Mouse (Mus musculus) thymus, adult 2 months (tissue): ENCODE measurements at regions not wholly inside any gene's neighbourhood (a gene's known extent, or its start where the extent isn't known, plus 50 kb on each side); places are given as distances from the start of the nearest gene placed in this dataset.

Source experiments
- CTCF ChIP-seq: fragments of 200-500 bp; IDR thresholded peaks from 2 replicates; pipeline ENCODE4 v1.5.1; 2012; ENCODE audit warnings: mild to moderate bottlenecking, control low read depth, low read length, moderate library complexity, borderline replicate concordance; ENCODE audit not compliant: control insufficient read depth, poor library complexity, insufficient read depth; ENCODE audit errors: extremely low read depth
- POLR2A ChIP-seq: fragments of 200-500 bp; IDR thresholded peaks from 2 replicates; pipeline ENCODE4 v1.6.1; 2012; ENCODE audit warnings: mild to moderate bottlenecking, low read length, control low read depth, moderate library complexity; ENCODE audit not compliant: control insufficient read depth, poor library complexity, insufficient read depth; ENCODE audit errors: extremely low read depth

GRCm38 (mm10) chr17:84100523-84100922, 87.2 kb downstream of the Zfp36l2 start:
- TF ChIP-seq CTCF = no peak
- no peak for TF ChIP-seq POLR2A
